8 mouse cellular contexts compared by ENCODE assay signal in the genomic region with DNA sequence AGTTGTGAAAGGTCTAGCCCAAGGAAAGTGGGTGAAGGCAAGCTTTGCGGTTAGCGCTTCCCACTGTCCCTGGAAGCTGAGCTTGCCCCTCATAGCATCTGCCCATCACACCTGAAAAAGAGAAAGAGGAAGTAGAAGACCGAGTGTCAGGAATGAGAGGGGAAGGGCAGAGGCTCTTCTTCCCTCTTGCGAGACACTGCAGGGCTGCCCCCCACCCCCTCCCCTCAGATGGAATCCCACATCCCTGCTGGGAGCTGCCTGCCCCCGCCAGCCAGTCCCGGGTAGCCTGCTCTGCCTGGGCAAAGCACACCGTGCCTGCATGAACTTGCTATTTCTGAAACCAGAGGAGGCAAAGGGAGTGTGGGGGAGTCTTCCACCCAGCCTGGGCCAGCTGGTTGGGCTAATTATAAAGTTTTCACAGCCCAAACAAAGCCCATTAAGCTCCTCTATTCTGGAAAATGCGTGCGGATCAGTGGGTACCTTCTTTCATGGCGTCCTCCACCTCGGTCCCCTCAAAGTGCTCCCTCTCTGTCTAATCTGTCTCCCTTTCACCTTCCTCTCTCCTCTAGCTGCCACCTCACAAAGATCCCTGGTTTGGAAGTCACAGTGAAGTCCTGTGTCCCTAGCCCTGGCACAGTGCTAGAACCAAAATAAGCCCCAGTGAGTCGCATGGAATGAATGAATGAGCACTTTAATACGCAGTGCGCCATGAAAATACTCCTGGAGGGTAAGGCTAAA. TPM values are rescaled to one million over a fixed set of nuclear protein-coding genes. Genes with fewer than 3 reads are reported as not detected.
DNase-seq lines count a peak whose midpoint lies in the region; ATAC-seq and TF ChIP-seq lines count a peak whose summit lies in the region.

No protein-coding gene starts in this region.

- H3K27me3 ChIP-seq in liver, embryonic 11.5 days (replicated peaks; ENCODE audit: control insufficient read depth, insufficient read depth, low read length), result no peaks in the 10 kb centered on the region
- no peaks in the 10 kb centered on the region for H3K27me3 ChIP-seq in heart, postnatal 0 days (ENCODE audit: control insufficient read depth, insufficient read depth, low read length)

- H3K9ac ChIP-seq in liver, embryonic 11.5 days (ENCODE audit: low read depth, low read length), result no peak overlapping the region
- H3K9ac ChIP-seq in heart, postnatal 0 days (replicated peaks; ENCODE audit: low read depth, low read length), result no peak overlapping the region; the same call in 1 of the 2 replicates

- peak; percentile 47 to 58 for DNase-seq in frontal cortex, adult 2 months (ENCODE audit: extremely low spot score in 1 of 2, low spot score in 1 of 2)
- DNase-seq in frontal cortex, postnatal 10 days (ENCODE audit: low spot score in 2 of 2), result no peak
- no peak for DNase-seq in liver, embryonic 11.5 days (ENCODE audit: low spot score)
- DNase-seq in liver, result no peak
- no peak for DNase-seq in heart, postnatal 0 days (ENCODE audit: low spot score)
- DNase-seq in right cerebral cortex, adult 2 months (ENCODE audit: low spot score in 2 of 2), result peak; percentile 27 to 48
- DNase-seq in lung, postnatal 25 days (ENCODE audit: low spot score), result no peak
- DNase-seq in spleen, postnatal 10 days (ENCODE audit: low spot score in 2 of 2), result no peak

- H3K4me2 ChIP-seq in liver, embryonic 11.5 days, result peak overlapping the region; percentile 10; the same call in 1 of the 2 replicates
- H3K4me2 ChIP-seq in heart, postnatal 0 days (ENCODE audit: low read depth, low read length), result peak overlapping the region; percentile 50

- no peaks in the 10 kb centered on the region for H3K9me3 ChIP-seq in liver, embryonic 11.5 days (ENCODE audit: control insufficient read depth, low read length)
- 0 out of 2 replicates have a peak, but pooled peaks cover 3% of the 10 kb centered on the region for H3K9me3 ChIP-seq in heart, postnatal 0 days (replicated peaks; ENCODE audit: control insufficient read depth, low read length)

- H3K4me3 ChIP-seq in liver, embryonic 11.5 days (ENCODE audit: low read depth, low read length), result no peak overlapping the region
- H3K4me3 ChIP-seq in heart, postnatal 0 days (ENCODE audit: low read depth, low read length), result no peak overlapping the region

- TF ChIP-seq EP300 in heart, postnatal 0 days (IDR thresholded peaks at IDR 0.05; ENCODE audit: low read depth), result no peak

- H3K27ac ChIP-seq in liver, embryonic 11.5 days (ENCODE audit: low read depth, low read length), result no peak overlapping the region
- H3K27ac ChIP-seq in heart, postnatal 0 days (ENCODE audit: low read depth), result no peak overlapping the region

- ATAC-seq in liver, embryonic 11.5 days (replicated peaks; ENCODE audit: low FRiP score), result no peak
- ATAC-seq in heart, postnatal 0 days (ENCODE audit: insufficient read depth, low read depth), result no peak

- WGBS in liver, embryonic 11.5 days, result 28% methylated on average over 13 of the region's 14 CpGs
- 23% methylated on average over 14 of the region's 14 CpGs for WGBS in heart, postnatal 0 days

- no peak for TF ChIP-seq CTCF in heart, postnatal 0 days (IDR thresholded peaks at IDR 0.05; ENCODE audit: low read depth)

- no peaks in the 10 kb centered on the region for H3K36me3 ChIP-seq in liver, embryonic 11.5 days (ENCODE audit: control insufficient read depth, insufficient read depth, low read length)
- no peaks in the 10 kb centered on the region for H3K36me3 ChIP-seq in heart, postnatal 0 days (replicated peaks; ENCODE audit: control insufficient read depth, insufficient read depth, low read length)

- peaks cover 6% of the 10 kb centered on the region for H3K4me1 ChIP-seq in liver, embryonic 11.5 days (replicated peaks; ENCODE audit: control insufficient read depth, insufficient read depth, low read length)
- H3K4me1 ChIP-seq in heart, postnatal 0 days (ENCODE audit: control insufficient read depth, insufficient read depth), result peaks cover 8% of the 10 kb centered on the region; the same call in 1 of the 2 replicates

RNA-seq across cellular contexts. Expression of a gene that starts 20.0 kb away (rescaled TPM):
- 1.2 and 1.3 TPM in 2 replicates for polyA plus RNA-seq in frontal cortex, adult 2 months (2012; rRNA removed)
- 3.2 and 3.5 TPM in 2 replicates for polyA plus RNA-seq in liver, embryonic 11.5 days (2014; fragmentation: Nextera tagmentation; extraction: Ambion mirVana)
- 3.0 TPM in 1 of 2 replicates, not detected in the other for total RNA-seq in heart, postnatal 0 days (2014; rRNA removed; ENCODE audit: low replicate concordance)
- polyA plus RNA-seq in heart, postnatal 0 days (2015; fragmentation: Nextera tagmentation; extraction: Ambion mirVana), result 0.60 and 0.91 TPM in 2 replicates

RNA-seq across cellular contexts. Expression of a gene that starts 34.8 kb away (rescaled TPM):
- polyA plus RNA-seq in frontal cortex, adult 2 months (2012; rRNA removed), result 108 and 115 TPM in 2 replicates
- 29.2 and 32.6 TPM in 2 replicates for polyA plus RNA-seq in liver, embryonic 11.5 days (2014; fragmentation: Nextera tagmentation; extraction: Ambion mirVana)
- 102 and 138 TPM in 2 replicates for total RNA-seq in heart, postnatal 0 days (2014; rRNA removed; ENCODE audit: low replicate concordance)
- 20.0 and 21.3 TPM in 2 replicates for polyA plus RNA-seq in heart, postnatal 0 days (2015; fragmentation: Nextera tagmentation; extraction: Ambion mirVana)

Comparison
In these comparisons a context has a peak if more than half of its experiments do, and no peak if none do; other contexts are left out.
1. DNase-seq: peak in frontal cortex, adult 2 months (2 of 2) and right cerebral cortex, adult 2 months (2 of 2); none in frontal cortex, postnatal 10 days (0 of 2), liver, embryonic 11.5 days (single experiment), liver (single experiment), heart, postnatal 0 days (single experiment), lung, postnatal 25 days (single experiment) and spleen, postnatal 10 days (0 of 2).